Mouse (Mus musculus) urinary bladder, postnatal 25 days (tissue): Measurements from ENCODE around the gene Slc11a2.
"Not testable (repeated sequence)": the region's sequence is repeated elsewhere in the genome, so short reads cannot be mapped to it uniquely, and the experiment has no call there.

Source experiments
- DNase-seq: peaks from one replicate; pipeline ENCODE4 v3.0.0; 2022; ENCODE audit warnings: low spot score

Slc11a2 gene

DNA sequence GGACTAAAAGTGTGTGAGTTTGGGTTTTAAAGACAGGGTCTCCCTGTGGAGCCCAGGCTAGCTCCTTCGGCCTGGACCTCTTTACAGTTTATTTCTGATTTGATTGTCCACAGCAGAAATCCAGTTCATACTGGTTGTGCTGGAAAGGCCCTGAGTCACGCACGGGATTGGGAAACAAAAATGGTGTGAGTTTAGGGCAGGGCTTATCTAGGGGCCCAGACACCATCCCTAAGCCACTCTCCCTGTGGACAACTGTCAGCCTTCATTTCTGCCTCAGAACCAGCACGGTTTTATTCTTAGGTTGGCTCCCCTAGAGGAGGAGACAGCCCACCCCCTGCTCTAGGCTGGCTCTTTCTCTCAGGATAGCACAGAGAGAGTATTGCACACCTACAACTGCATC, 8.4 kb upstream of the Slc11a2 start:
- DNase-seq = no peak

DNA sequence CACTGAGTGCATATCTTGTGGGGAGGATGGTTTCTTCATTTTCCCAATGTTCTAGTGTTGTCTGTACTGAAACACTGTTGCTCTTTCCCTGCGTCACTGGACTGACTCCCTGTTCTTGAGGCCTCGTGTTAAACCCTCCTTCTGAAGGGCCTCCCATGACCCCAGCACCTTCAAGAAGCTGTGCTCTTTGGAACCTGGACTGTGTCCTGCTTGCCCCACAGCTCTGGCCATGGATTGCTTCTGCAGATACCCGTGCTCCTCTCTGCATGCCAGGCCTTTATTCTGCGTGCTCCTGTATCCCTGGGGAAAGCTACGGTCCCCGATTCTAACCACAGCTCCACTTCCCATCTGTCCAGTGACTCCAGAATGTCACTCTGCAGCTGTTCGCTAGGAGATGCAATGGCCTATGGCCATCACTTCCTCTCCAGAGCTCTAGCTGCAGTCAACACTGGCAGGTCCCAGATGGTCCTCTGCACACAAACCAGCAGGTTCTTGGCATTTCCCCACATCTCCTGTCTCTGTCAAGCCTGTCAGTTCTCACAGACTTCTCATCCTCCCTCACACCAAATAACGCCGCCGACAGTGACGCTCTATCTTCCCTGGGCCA, 5.2 kb upstream of the Slc11a2 start:
- no peak for DNase-seq

DNA sequence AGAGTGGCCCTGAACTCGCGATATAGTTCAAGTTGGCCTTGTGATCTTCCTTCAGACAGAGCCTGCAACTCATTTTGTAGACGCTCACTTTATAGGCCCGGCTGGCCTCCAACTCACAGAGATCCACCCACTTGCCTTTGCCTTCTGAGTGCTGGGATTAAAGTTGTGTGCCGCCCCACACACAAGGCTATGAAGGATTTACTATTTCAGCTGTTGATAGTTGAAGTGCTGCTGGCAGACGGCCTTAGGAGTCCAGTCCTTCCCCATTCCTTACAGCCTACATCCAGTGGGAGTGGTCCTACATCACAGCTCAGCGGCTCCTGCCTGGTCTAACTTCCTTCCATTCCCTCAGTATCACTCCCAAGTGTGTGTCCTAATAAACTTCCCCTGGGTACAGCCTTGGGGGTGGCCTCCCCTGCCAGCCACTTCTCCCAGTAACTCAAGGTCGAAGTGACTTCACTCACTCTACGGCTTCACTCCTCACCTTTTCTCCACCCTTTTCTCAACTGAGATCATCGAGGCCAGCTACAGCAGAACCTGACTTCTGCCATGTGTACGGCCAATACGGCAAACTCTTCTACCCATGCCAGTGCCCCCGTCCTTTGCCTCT, 3.5 kb upstream of the Slc11a2 start:
- DNase-seq = peak; percentile 21

DNA sequence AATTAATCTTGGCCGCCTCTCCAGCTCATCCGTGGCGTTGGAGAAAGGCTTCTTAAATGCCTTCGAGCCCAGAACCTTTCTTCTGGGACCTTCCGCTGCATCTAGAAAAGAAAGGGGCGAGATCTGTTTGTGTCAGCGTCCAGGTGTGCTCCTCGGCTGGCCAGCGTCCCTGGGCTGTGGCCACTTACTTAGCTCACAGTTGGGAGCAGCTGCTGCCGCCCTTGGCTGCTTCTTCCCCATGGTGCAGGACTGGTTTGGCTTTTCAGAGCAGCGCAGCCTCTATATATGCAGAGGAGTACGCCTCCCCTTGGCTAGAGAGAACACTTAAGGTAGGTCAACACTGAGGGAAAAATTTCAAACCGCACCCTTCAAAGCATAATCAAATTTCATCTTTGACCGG, 956 bp downstream of the Slc11a2 start:
- DNase-seq = no peak

DNA sequence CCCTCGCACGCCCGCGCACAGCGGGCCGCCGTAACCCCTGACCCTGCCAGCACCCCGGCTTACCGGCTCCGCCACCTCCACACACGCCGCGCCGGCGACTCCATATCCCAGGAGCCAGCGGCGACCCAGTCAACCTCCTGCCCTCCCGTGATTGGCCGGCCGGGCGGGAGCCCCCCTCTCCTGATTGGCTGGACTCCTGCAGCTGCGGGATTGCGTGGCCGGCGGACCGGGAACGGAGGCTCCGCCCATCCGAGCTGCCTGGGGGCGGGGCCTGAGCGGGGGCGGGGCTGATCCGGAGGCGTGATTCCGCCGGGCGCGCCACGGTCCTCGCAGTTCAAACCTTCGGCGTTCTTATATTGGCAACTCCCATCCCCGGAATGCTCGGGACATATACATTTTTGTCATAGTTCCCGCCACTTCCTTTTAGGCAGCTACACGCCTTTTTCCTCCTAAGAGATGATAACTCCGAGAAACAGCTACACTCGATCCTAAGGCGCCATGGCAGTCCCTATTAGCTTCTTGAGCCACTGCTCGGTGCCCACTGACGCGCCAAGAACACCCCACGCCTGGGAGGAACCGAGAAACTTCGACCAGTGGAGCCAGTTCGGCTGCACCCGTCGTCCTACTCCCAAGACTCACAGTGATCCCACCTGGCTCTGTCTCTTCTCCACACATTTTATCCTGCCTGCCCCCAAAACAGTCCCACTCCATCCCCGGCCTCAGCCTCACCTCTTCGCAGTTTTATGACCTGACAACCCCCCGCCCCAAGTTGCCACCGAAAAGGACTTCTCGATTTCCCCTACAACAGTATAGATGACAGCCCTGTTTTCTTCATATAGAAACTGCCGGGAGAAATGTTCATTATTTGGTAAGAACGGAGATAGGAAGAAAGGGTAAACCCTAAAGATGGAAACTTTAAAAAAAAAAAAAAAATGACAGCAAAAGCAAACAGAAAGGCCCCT, 1.7 kb downstream of the Slc11a2 start:
- DNase-seq = peak; percentile 94

DNA sequence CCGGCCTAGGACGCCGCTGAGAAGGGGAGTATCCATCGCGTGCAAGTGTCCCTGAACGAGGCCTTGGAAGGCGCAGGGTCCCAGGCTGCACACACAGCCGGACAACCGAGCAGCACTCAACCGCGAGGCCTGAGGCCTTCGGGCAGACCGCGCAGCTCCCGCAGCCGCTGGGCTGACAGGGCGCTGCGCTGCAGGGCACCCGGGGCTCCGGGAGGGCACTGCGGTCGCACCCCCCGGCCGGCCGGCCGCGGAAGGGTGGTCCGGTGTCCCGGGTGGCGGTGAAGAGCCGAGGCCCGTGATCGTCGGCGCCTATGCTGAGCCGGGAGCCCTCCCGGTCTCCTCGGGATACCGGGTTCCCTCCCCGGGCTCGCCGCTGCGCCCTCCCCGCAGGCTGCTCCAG, 2.4 kb downstream of the Slc11a2 start:
- peak; percentile 33 for DNase-seq

DNA sequence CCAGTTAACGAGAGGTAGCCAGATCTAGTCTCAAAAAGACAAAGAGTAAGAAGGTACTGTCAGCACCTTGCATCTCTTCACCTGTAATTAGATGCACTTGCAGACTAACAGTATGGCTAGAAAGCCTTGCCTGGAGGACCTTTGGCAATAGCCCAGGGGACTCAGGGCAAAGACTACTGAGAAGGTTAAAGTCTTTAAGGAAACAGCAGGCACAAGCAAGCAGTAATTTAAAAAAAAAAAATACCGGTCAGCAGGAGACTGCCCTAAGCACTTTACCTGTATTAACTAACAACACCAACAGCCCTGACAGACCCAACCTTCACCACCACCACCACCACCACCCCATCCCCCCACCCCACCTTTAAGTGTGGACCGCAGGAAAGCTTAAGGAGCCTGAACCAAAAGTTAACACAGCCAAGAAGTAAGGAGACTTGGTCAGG, 3.1 kb downstream of the Slc11a2 start, which contains the start of gene Gm5475:
Gene Gm5475 (plus strand): TSS at position 390 of the 440 bp plus-strand sequence.
- not testable (repeated sequence) for DNase-seq

DNA sequence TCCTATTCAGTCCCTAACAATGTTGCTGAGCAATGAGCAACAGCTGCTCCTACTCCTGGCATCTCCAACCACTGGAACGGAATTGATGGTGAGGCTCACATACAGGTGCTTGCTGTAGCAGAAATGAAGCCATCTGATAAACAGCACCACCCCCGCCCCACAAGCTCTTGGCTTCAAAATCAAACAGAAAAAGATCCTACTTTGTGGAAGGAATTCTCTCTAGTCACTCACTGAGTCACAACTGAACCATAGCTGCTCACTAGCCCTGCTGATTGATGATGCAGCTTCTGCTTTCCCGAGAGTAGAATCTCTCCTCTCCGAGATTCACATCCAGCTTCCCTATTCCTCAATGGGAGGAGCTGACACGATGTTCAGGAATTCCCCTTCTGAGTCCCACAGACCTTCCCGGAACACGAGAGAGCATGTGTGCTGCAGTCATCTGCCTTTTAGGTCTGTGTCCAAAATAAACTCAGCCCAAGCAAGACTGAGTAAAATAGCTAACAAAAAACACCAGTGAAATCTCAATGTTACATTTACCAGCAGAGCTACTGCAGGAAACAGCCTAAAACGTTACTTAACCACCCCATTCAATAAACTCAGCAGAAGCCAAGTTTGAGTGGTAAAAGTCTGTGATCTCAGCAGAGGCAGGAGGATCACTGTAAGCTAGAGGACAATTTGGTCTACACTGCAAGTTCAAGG, 3.7 kb downstream of the Slc11a2 start:
- no peak for DNase-seq

DNA sequence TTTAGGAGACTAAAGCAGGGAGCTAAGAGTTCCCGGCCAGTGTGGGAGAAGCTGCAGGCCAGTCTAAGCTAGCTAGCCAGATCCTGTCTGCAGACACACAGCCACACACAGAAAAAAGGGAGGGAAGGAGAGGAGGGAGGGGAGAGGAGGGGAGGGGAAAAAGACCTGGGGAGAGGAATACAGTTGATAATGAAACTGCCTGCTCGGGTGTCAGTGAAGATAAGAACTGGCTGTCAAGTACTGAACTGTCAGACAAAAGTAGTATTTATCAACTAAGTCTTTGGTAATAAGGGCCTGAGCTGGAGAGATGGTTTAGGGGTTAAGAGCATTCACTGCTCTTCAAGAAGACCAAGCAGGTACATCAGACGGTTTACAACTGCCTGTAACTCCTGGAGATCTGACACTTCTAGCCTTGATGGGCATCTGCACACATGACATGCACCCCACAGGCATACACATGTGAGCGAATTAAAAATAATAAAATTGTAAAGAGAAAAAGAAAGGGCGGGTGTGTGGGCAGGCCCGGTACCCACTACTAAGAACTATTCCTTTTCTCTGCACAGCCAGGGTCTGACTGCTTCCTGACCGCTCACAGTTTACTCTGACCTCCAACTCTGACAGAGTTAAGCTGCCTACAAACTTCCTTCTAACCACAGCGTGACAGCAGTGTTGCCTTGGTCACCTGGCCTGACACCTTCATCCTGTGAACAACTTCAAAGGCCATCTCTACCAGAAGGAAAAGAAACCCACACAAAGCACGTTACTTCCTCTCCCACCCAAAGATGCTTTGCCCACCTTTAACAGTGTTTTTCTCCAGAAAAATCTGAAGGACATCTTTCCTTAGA, 4.7 kb downstream of the Slc11a2 start:
- no peak for DNase-seq

DNA sequence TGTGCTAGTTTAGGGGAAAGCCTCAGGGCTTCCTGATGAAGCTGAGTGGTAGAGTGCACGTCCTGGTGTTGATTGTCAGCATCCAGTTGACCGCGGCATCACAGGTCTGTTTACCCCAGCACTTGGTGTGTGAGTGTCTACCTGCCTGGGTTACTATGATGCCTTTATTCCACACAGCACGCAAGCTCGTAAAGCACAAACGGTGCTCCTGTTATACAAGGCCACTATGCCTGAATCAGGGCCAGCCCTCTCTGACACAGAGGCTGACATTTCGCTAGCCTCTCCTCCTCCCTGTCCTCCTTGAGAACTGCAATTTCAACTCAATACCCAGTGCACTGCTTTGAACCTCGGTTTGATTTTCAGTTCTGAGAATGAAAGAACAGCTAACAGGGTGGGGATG, 5.6 kb downstream of the Slc11a2 start:
- no peak for DNase-seq

DNA sequence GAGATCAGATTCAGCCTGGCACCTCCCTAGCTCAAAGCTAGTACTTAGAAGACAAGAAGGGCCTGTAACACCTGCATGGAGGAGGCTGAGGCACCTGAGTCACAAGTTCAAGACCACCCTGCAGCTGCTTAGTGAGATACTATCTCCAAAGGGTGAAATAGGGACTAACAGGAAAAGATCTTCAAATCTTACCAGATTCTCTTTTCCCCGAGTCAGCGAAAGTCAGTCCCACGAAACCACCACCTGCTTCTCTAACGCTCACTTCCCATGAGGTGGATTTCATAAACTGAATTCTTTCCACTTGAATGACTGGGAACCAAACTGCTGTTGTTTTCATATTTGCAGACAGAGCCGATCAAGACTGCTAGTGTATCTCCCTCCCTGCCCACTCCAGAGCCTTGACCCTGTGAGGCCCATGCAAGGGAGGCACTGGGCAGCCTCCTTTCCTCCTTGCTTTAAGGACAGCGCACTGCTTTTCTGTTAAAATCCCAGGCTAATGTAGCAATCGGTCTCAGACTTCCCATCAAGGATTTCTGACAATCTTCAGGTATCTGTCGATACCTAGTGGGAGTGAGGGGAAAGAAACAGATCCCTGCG, 6.9 kb downstream of the Slc11a2 start:
- DNase-seq = no peak

DNA sequence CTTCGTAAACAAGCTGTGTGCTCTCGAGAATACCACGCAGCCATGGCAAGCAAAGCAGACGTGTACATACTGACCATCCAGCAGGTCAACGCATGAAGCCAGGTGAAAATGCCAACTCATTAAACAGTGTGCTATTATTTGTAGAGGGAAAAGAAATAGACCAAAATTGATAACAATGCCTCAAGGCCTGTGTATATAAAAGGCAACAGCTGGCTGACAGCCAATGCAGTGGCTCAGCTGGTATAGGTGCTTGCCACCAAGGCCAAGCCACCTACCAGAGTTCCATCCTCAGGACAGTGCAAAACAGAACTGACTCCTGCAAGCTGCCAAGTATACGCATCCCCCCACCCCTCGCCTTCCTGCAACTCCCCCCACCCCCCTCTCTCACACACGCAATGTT, 9.2 kb downstream of the Slc11a2 start:
- no peak for DNase-seq

DNA sequence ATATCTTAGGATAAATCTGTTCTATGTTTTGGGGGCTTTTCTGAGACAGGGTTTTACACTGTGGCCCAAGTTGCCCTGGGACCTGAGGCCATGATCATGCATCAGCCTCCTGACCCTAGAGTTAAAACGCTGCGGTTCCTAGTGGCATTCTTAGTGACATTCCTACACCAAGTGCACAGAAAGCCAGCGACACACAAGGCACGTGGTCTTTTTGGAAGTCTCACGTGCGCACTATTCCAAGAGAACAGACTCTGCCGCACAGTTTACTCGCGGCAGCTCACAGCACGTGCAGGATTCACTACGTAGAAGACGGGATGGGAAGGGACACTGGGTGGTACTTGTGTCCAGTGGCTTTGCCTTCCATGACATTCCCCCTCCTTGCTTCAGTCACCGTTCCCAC, 9.9 kb downstream of the Slc11a2 start:
- DNase-seq = no peak

DNA sequence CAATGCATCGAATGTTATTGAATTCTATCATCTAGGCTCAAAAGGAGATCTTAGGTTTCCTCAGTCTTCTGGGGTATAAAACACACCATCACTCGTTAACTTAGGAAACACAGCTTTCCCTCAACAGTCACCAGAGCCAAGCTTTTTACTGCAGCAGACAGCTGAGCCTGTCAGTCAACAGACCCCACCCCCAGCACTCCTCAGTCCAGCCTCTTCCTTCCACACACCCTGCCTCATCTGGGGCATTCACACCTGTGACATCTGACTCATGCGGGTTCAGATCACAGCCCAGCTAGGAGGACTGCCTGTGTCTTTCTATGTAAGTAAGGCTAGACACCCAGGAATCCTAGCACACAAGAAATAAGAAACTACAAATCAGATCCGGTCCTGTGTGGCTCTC, 10.9 kb downstream of the Slc11a2 start:
- no peak for DNase-seq

DNA sequence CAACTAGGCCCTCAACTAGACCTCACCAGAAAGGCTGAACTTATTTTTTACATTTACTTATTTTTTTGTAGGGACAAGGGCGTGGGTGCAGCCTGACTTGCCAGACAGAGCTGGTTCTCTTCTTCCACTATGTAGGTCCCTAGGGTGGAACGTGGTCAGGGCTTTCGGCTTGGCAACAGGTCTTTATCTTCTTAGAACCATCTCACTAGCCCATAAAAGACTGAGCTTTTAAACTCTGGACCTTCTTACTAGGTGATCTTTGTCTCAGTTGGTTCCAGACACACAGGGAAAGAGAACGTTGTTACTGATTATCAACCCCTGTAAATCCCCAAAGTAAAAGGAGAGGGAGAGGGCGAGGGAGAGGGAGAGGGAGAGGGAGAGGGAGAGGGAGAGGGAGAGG, 11.6 kb downstream of the Slc11a2 start:
- no peak for DNase-seq

DNA sequence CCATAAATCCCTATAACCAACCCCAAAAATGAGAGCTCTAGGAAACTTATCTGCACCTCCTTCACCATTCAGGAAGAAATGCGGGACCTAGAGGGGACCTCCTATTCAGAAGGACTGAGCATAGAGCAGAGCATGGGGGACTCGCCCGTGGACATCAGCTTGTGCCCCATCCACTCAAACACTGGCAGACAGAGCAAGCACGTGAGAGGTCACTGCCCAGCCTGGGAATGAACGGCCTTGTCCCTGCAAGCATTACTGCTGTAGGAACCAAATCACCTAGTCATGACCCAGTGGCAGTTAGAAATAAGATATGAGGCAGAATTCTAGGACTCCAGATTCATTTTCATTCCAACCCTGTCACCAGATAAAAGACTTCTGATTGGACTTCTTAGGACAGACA, 13.1 kb downstream of the Slc11a2 start:
- DNase-seq = no peak

DNA sequence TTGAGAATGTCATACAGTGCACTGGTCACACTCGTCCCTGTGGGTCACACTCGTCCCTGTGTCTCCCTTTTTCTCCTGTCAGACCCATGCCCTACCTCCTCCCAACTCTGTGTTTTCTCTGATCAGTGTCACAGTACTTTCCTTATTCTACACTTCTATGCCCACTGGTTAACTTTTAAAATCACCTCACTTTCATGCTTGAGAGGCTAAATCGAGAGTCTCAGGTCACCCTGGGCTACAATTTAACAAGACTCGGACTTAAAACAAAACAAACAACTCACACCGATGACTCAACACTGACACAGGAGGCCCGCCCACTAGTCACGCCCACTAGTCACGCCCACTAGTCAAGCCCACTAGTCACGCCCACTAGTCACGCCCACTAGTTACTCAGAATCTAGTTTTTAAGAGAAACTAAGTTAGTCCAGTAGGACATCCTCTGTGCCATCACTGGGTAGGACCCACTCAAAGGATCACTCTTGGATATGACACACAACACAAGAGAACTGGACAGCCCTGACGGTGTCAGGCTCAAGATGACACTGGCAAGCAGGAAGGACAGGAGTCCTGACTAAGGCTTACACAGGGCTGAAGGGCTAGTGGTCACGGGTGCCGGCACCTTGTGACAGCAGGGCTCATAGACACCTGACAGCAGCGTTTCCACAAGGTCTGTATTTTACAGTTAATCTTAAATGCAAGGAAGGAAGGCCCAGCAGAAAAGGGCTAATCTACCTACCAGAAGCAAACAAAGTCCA, 13.8 kb downstream of the Slc11a2 start:
- peak; percentile 49 for DNase-seq

DNA sequence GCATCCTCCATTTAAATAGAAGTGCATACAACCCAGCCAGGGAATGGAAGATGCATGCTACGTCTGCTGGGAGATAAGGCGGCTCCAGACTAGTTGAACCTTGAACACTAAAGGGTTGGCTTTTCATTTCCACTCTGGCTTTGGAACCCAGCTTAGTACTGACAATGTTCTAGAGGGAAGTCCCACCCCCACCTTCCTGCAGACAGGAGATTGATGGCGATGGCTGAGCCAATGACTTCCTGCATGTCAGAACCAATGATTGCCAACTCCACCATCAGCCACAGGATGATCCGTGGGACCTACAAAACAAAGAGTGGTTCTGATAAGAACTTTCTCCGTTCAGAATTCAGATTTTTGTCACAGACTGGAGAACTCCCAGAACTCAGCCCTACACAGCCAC, 18.8 kb downstream of the Slc11a2 start:
- DNase-seq = no peak

DNA sequence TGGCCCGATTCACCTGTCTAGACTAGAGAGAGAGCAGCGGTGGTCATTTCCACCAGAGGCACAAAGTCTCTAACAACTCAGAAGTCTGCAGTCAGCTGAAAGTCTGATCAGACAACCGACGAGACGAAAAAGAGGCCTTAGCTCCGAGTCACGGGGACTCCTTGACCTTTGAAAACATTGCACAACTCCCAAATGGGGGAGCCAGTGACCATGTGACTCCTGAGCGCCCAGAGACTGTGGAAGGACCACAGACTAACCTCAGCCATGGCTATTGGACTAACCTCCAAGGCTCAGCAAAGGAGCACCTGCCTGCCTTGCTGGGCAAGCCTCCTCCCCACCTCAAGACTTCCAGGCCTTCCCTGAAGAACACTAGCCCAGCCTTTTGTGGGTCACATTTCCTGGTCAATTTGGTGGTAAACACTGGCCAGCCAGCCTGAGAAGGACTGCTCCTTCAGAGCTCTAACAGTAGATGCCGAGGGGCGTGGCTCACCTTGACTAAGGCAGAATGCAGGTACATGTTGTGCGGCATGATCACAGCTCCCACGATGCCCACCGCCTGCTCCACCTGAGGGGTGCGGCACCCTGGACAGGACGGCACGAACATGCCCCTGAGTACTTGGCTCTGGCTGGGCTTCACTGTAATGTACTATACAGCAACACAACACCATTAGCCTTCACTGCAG, 21.4 kb downstream of the Slc11a2 start:
- no peak for DNase-seq

DNA sequence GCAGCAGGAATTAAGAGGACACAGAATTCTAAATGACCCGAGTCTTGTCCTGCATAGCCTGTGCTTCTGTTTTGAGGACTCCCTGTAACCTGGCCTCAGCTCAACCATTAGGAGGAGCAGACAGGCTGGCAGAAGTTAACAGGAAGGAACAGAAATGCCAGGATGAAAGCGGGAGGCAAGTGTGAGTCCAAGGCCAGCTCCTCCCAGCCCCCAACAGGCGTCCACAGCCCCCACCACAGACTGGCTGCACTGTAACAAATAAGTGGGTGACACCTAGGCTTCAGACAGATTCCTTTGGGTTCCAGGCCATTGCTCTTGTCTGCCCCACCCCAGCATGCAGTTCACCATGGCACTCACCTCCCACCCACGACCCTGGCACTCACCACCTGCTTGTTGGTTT, 22.1 kb downstream of the Slc11a2 start:
- DNase-seq = no peak
